Mouse (Mus musculus) E14TG2a.4 (cell line): ENCODE measurements around the gene Thada.

Experiments
- CTCF ChIP-seq: conservative IDR thresholded peaks from 2 replicates; pipeline ENCODE4 v1.5.1; 2014; ENCODE audit warnings: low read length
- NANOG ChIP-seq: IDR thresholded peaks from 2 replicates; pipeline ENCODE4 v1.6.1; 2014; ENCODE audit warnings: borderline replicate concordance, low read length, mixed read lengths

DNA sequence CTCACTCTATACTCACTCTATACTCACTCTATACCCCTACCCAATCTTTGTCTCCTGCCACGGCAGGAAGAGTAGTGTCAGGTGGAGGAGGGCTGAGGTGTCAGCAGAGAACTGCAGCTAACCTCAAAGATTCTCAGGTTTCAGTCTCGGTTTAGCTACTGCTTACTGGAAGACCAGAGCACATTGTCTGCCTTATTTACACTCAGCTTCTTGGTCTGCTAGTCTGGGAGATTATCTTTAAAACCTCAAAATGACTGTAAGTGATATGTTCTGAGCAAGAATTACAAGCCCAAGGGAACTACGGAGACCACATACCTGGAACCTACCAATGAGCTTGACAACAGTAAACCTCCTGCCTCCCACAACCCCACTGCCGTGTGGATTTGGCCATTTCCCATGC, 31.0 kb downstream of the Thada start:
- no peak for TF ChIP-seq CTCF
- no peak for TF ChIP-seq NANOG
